ENCODE assay signal across 12 mouse cellular contexts in genomic region chr12:5428733-5429132, GRCm38 (mm10). TPM values are rescaled to one million over a fixed set of nuclear protein-coding genes. Genes with fewer than 3 reads are reported as not detected.
A peak's percentile ranks its signal among the peaks of the same experiment; 100 is the strongest.
DNase-seq lines count a peak whose midpoint lies in the region; ATAC-seq and TF ChIP-seq lines count a peak whose summit lies in the region.
"Had no signal": no experiment of that assay in that cellular context is flagged by ENCODE, and none has a peak within 500 bp of the region (broad histone marks: within the 10 kb centered on the region; RNA-seq: fewer than 3 reads in every experiment).

No protein-coding gene starts in this region.

- peak overlapping the region; percentile 36; the same call in 1 of the 2 replicates for H3K27ac ChIP-seq in hindbrain, embryonic 14.5 days
- no peak overlapping the region for H3K27ac ChIP-seq in hindbrain, embryonic 11.5 days (ENCODE audit: low read depth, low read length)
- H3K27ac ChIP-seq in lung, postnatal 0 days (ENCODE audit: low read length), result no peak overlapping the region
- H3K27ac ChIP-seq: heart, embryonic 13.5 days had no signal

- H3K4me1 ChIP-seq in hindbrain, embryonic 14.5 days (replicated peaks; ENCODE audit: control insufficient read depth, insufficient read depth, low read length), result peaks cover under 1% of the 10 kb centered on the region; the same call in 1 of the 2 replicates
- H3K4me1 ChIP-seq in hindbrain, embryonic 11.5 days (replicated peaks; ENCODE audit: control insufficient read depth, insufficient read depth, low read length), result no peaks in the 10 kb centered on the region
- H3K4me1 ChIP-seq in lung, postnatal 0 days (ENCODE audit: insufficient read depth, low read depth, low read length), result no peaks in the 10 kb centered on the region

- H3K9me3 ChIP-seq in hindbrain, embryonic 14.5 days (ENCODE audit: control insufficient read depth, low read length), result no peaks in the 10 kb centered on the region
- H3K9me3 ChIP-seq in hindbrain, embryonic 11.5 days (ENCODE audit: control insufficient read depth, low read length), result no peaks in the 10 kb centered on the region
- H3K9me3 ChIP-seq in lung, postnatal 0 days (ENCODE audit: low read length), result no peaks in the 10 kb centered on the region
- H3K9me3 ChIP-seq: heart, embryonic 13.5 days had no signal

- no peak for TF ChIP-seq EP300 in lung, postnatal 0 days (IDR thresholded peaks at IDR 0.05)

- no peak for TF ChIP-seq CTCF in brain, embryonic 14.5 days (IDR thresholded peaks at IDR 0.05; ENCODE audit: borderline replicate concordance, extremely low read depth, insufficient read depth, insufficient read length)
- TF ChIP-seq CTCF in lung, postnatal 0 days (IDR thresholded peaks at IDR 0.05), result no peak

- no peak overlapping the region for H3K4me2 ChIP-seq in hindbrain, embryonic 14.5 days (replicated peaks)
- no peak overlapping the region for H3K4me2 ChIP-seq in hindbrain, embryonic 11.5 days (replicated peaks; ENCODE audit: low read depth, low read length)
- no peak overlapping the region for H3K4me2 ChIP-seq in lung, postnatal 0 days (replicated peaks; ENCODE audit: low read depth, low read length)
- H3K4me2 ChIP-seq: heart, embryonic 13.5 days had no signal

- no peaks in the 10 kb centered on the region for H3K27me3 ChIP-seq in hindbrain, embryonic 14.5 days (ENCODE audit: control insufficient read depth, insufficient read depth, low read length)
- no peaks in the 10 kb centered on the region for H3K27me3 ChIP-seq in hindbrain, embryonic 11.5 days (ENCODE audit: control insufficient read depth, insufficient read depth, low read length)
- H3K27me3 ChIP-seq in lung, postnatal 0 days (replicated peaks; ENCODE audit: insufficient read depth, low read length), result no peaks in the 10 kb centered on the region
- H3K27me3 ChIP-seq: heart, embryonic 13.5 days had no signal

- TF ChIP-seq POLR2A in brain, embryonic 14.5 days (IDR thresholded peaks at IDR 0.05; ENCODE audit: borderline replicate concordance, extremely low read depth, insufficient read depth, insufficient read length, poor library complexity, severe bottlenecking), result no peak

- no peaks in the 10 kb centered on the region for H3K36me3 ChIP-seq in hindbrain, embryonic 14.5 days (replicated peaks; ENCODE audit: control insufficient read depth, insufficient read depth)
- no peaks in the 10 kb centered on the region for H3K36me3 ChIP-seq in hindbrain, embryonic 11.5 days (ENCODE audit: control insufficient read depth, insufficient read depth, low read length)
- H3K36me3 ChIP-seq in lung, postnatal 0 days (ENCODE audit: insufficient read depth, low read length), result no peaks in the 10 kb centered on the region
- H3K36me3 ChIP-seq: heart, embryonic 13.5 days had no signal

- peak; percentile 54; the same call in 1 of the 2 replicates for ATAC-seq in hindbrain, embryonic 14.5 days (ENCODE audit: low FRiP score)
- ATAC-seq in hindbrain, embryonic 11.5 days (ENCODE audit: low FRiP score), result no peak
- no peak for ATAC-seq in lung, postnatal 0 days
- ATAC-seq: inflammation-experienced regulatory T-cells, adult 6 months had no signal

- WGBS in hindbrain, embryonic 14.5 days, result 54% methylated on average over 3 of the region's 3 CpGs
- 76% methylated on average over 3 of the region's 3 CpGs for WGBS in hindbrain, embryonic 11.5 days
- WGBS in lung, postnatal 0 days, result 68% methylated on average over 3 of the region's 3 CpGs

- no peak overlapping the region for H3K4me3 ChIP-seq in hindbrain, embryonic 14.5 days (replicated peaks; ENCODE audit: low read length)
- H3K4me3 ChIP-seq in hindbrain, embryonic 11.5 days (ENCODE audit: low read depth, low read length), result no peak overlapping the region
- no peak overlapping the region for H3K4me3 ChIP-seq in lung, postnatal 0 days (ENCODE audit: low read depth, low read length)
- H3K4me3 ChIP-seq: heart, embryonic 13.5 days had no signal

- DNase-seq in hindbrain, embryonic 14.5 days (ENCODE audit: low spot score), result no peak
- DNase-seq in hindbrain, embryonic 11.5 days (ENCODE audit: low spot score), result no peak
- DNase-seq in brain, embryonic 14.5 days (ENCODE audit: low read depth), result peak; percentile 62
- peak; percentile 83 to 84 for DNase-seq in cerebellum, postnatal 10 days
- DNase-seq in layer of hippocampus, postnatal 14 days (ENCODE audit: low spot score in 2 of 2), result peak; percentile 51 to 76
- no peak for DNase-seq in lung, postnatal 0 days (ENCODE audit: low spot score)
- DNase-seq in lung, postnatal 10 days, result no peak
- DNase-seq: adrenal gland, postnatal 10 days; kidney, postnatal 36 days; right cerebral cortex, adult 18-20 months had no signal

- no peak overlapping the region for H3K9ac ChIP-seq in hindbrain, embryonic 14.5 days
- no peak overlapping the region for H3K9ac ChIP-seq in hindbrain, embryonic 11.5 days (ENCODE audit: low read depth, low read length)
- no peak overlapping the region for H3K9ac ChIP-seq in lung, postnatal 0 days (replicated peaks; ENCODE audit: low read depth)
- H3K9ac ChIP-seq: heart, embryonic 13.5 days had no signal

RNA-seq across cellular contexts. Expression of gene Klhl29, which starts 53.3 kb away (rescaled TPM):
- polyA plus RNA-seq in hindbrain, embryonic 14.5 days (2014; fragmentation: Nextera tagmentation; extraction: Ambion mirVana), result 8.7 and 9.2 TPM in 2 replicates
- polyA plus RNA-seq in hindbrain, embryonic 11.5 days (2014; fragmentation: Nextera tagmentation; extraction: Ambion mirVana), result 2.2 and 2.6 TPM in 2 replicates
- 35.0 and 36.1 TPM in 2 replicates for polyA plus RNA-seq in brain, embryonic 14.5 days (2012; rRNA removed)
- total RNA-seq in layer of hippocampus, postnatal 14 days (2021), result 10 to 100 TPM; 32.5 to 35.4 TPM
- 0.23 and 0.33 TPM in 2 replicates for polyA plus RNA-seq in lung, postnatal 0 days (2015; fragmentation: Nextera tagmentation; extraction: Ambion mirVana)

Comparison
In these comparisons a context has a peak if more than half of its experiments do, and no peak if none do; other contexts are left out.
1. DNase-seq: peak in brain, embryonic 14.5 days (single experiment), cerebellum, postnatal 10 days (2 of 2) and layer of hippocampus, postnatal 14 days (2 of 2); none in hindbrain, embryonic 14.5 days (single experiment), hindbrain, embryonic 11.5 days (single experiment), lung, postnatal 0 days (single experiment) and lung, postnatal 10 days (single experiment).